Mouse (Mus musculus) heart, postnatal 0 days (tissue): ENCODE results near the gene Rbm25. TPM values are rescaled to one million over a fixed set of nuclear protein-coding genes. Genes with fewer than 3 reads are reported as not detected.
"Not testable (repeated sequence)": the region's sequence is repeated elsewhere in the genome, so short reads cannot be mapped to it uniquely, and the experiment has no call there.

Source experiments
- ATAC-seq: fragments of 200-750 bp; cut with Nextera tagmentation; 2 replicates; pipeline ENCODE4 v1.8.0; 2017; ENCODE audit warnings: low read depth, moderate number of reproducible peaks, moderate library complexity; ENCODE audit not compliant: insufficient read depth
- DNase-seq: peaks from one replicate; pipeline ENCODE4 v3.0.0-alpha.2; 2016; ENCODE audit warnings: low spot score
- H3K27ac ChIP-seq: fragments of 300-500 bp; sonication (generic); 2 replicates; pipeline ENCODE4 v1.5.1; 2014; ENCODE audit warnings: low read depth, mild to moderate bottlenecking
- H3K27me3 ChIP-seq: fragments of 300-500 bp; sonication (generic); 2 replicates; pipeline ENCODE4 v1.6.1; 2014; ENCODE audit warnings: low read length, mixed read lengths; ENCODE audit not compliant: control insufficient read depth, insufficient read depth
- H3K36me3 ChIP-seq: fragments of 300-500 bp; sonication (generic); replicated peaks from 2 replicates; pipeline ENCODE4 v1.6.1; 2014; ENCODE audit warnings: low read length, mixed read lengths; ENCODE audit not compliant: control insufficient read depth, insufficient read depth
- H3K4me1 ChIP-seq: fragments of 300-500 bp; sonication (generic); 2 replicates; pipeline ENCODE4 v1.6.1; 2014; ENCODE audit warnings: antibody characterized with exemption; ENCODE audit not compliant: control insufficient read depth, insufficient read depth
- H3K4me2 ChIP-seq: fragments of 300-500 bp; sonication (generic); 2 replicates; pipeline ENCODE4 v1.6.1; 2014; ENCODE audit warnings: low read depth, mild to moderate bottlenecking, low read length, moderate library complexity
- H3K4me3 ChIP-seq: fragments of 300-500 bp; sonication (generic); 2 replicates; pipeline ENCODE4 v1.5.1; 2014; ENCODE audit warnings: low read depth, low read length
- H3K9ac ChIP-seq: fragments of 300-500 bp; sonication (generic); replicated peaks from 2 replicates; pipeline ENCODE4 v1.6.1; 2014; ENCODE audit warnings: low read depth, low read length, mixed read lengths
- H3K9me3 ChIP-seq: fragments of 300-500 bp; sonication (generic); replicated peaks from 2 replicates; pipeline ENCODE4 v1.6.1; 2016; ENCODE audit warnings: low read length; ENCODE audit not compliant: control insufficient read depth
- CTCF ChIP-seq: IDR thresholded peaks from 2 replicates; pipeline ENCODE4 v1.5.1; 2016; ENCODE audit warnings: antibody characterized with exemption, control low read depth, low read depth
- EP300 ChIP-seq: IDR thresholded peaks from 2 replicates; pipeline ENCODE4 v1.6.1; 2016; ENCODE audit warnings: antibody characterized with exemption, low read depth
- WGBS: fragments of 180-500 bp; shearing (Covaris S2); extraction: QIAGEN DNeasy Blood & Tissue Kit; methylation state at CpG from one replicate; pipeline ENCODE4 v1.1.7; 2014; 5-methylcytosine and 5-hydroxymethylcytosine counted together
- polyA plus RNA-seq: library from polyadenylated mRNA; unstranded; fragments of >200 nt; fragmentation: Nextera tagmentation; extraction: Ambion mirVana; gene quantifications from 2 replicates; pipeline ENCODE4 v1.2.1, GENCODE M21; 2015
- total RNA-seq: library from RNA; depleted of rRNA; stranded (reverse); fragments of >200 nt; gene quantifications from 2 replicates; pipeline ENCODE4 v1.2.3, GENCODE M21; 2014; ENCODE audit warnings: low replicate concordance

The Rbm25 gene
- total and polyA plus RNA-seq, 2 experiments from 2014 or later, result 79.6 to 115 TPM

GRCm38 (mm10) chr12:83617261-83617660 is 13.8 kb upstream of the Rbm25 start:
- no peak overlapping the region for H3K4me3 ChIP-seq

GRCm38 (mm10) chr12:83618981-83619380 is 12.1 kb upstream of the Rbm25 start:
- H3K9ac ChIP-seq, result no peak overlapping the region

More at GRCm38 (mm10) chr12:83617261-83617660, 13.8 kb upstream of the Rbm25 start:
- DNase-seq (no peak), ATAC-seq (no peak)
- Histone ChIP-seq H3K9me3 (no peaks in the 10 kb centered on the region), H3K36me3 (no peaks in the 10 kb centered on the region), H3K4me2 (no peak overlapping the region), H3K9ac (no peak overlapping the region), H3K27me3 (no peaks in the 10 kb centered on the region), H3K4me1 (no peaks in the 10 kb centered on the region), H3K27ac (no peak overlapping the region)
- no peak for TF ChIP-seq CTCF
- no peak for TF ChIP-seq EP300
- 88% methylated on average over 5 of the region's 5 CpGs for WGBS

DNA sequence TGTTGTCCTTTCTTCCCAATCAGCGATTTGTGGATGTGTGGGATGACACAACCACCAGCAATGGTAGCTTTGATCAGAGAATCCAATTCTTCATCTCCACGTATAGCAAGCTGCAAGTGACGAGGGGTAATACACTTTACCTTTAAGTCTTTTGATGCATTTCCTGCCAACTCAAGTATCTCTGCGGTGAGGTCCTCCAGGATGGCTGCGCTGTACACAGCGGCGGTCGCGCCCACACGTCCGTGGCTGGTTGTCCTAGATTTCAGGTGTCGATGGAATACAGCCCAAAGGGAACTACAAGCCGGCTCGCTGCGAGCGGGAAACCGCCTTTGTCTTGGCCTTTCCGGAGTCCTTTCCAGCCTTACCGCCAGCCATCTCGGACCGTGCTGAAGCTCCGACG is 10.3 kb upstream of the Rbm25 start:
- H3K4me1 ChIP-seq, H3K27me3 ChIP-seq, DNase-seq, ATAC-seq, H3K36me3 ChIP-seq, H3K27ac ChIP-seq, H3K9ac ChIP-seq, H3K9me3 ChIP-seq: not testable (repeated sequence)
- Histone ChIP-seq H3K4me2 (peak overlapping the region; percentile 48), H3K4me3 (peak overlapping the region; percentile 15; the same call in 1 of the 2 replicates)
- 38% methylated on average over 21 of the region's 23 CpGs for WGBS

More at GRCm38 (mm10) chr12:83618981-83619380, 12.1 kb upstream of the Rbm25 start:
- Histone ChIP-seq H3K4me2 (no peak overlapping the region), H3K9me3 (no peaks in the 10 kb centered on the region), H3K27me3 (no peaks in the 10 kb centered on the region), H3K4me3 (no peak overlapping the region), H3K4me1 (no peaks in the 10 kb centered on the region), H3K27ac (no peak overlapping the region), H3K36me3 (no peaks in the 10 kb centered on the region)
- WGBS, result 66% methylated on average over 2 of the region's 2 CpGs
- TF ChIP-seq CTCF (no peak), EP300 (no peak)
- DNase-seq (no peak), ATAC-seq (no peak)

DNA sequence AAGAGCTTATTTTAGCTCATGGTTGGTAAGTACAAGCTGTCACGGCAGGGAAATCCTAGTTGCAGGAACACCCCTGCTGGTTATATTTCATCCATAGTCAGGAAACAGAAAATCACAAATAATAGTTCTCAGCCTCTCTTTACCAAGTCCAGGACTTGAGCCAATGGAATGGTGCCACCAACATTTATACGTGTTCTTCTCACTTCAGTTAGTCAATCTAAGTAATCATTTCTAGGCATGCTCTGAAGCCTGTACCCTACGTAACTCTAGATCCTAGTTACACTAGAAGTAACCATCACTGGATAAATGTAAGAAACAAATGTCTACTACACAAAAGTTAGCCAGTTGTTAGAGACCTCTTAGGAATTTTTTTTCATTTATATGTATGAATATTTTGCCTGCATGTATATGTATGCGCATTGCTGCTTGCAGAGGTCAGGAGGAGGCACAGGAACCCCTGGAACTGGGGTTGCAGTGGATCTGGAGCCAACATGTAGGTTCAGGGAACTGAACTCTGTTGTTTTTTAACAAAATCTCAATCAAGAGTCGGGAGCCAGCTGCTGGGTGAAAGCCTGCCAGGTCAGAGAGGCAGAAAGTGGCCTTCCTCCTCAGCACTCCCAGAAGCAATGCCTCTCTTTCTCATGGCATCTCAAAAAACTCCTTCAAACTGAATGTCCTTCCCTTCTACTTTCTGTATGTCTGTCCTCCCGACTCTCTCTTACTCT is 8.8 kb upstream of the Rbm25 start:
- no peak for DNase-seq
- ATAC-seq, result no peak
- no peaks in the 10 kb centered on the region for H3K4me1 ChIP-seq
- H3K27ac ChIP-seq, result no peak overlapping the region
- no peak overlapping the region for H3K9ac ChIP-seq
- H3K27me3 ChIP-seq, result no peaks in the 10 kb centered on the region
- no peak overlapping the region for H3K4me2 ChIP-seq
- no peak overlapping the region for H3K4me3 ChIP-seq
- no peaks in the 10 kb centered on the region for H3K9me3 ChIP-seq
- TF ChIP-seq CTCF, result no peak
- no peak for TF ChIP-seq EP300
- 70% methylated on average over 6 of the region's 6 CpGs for WGBS
- H3K36me3 ChIP-seq, result no peaks in the 10 kb centered on the region

GRCm38 (mm10) chr12:83624321-83624720 is 6.7 kb upstream of the Rbm25 start:
- H3K36me3 ChIP-seq, result no peaks in the 10 kb centered on the region
- H3K4me1 ChIP-seq, result no peaks in the 10 kb centered on the region
- H3K27me3 ChIP-seq, result no peaks in the 10 kb centered on the region
- H3K9ac ChIP-seq, result no peak overlapping the region
- WGBS, result 68% methylated on average over 1 of the region's 1 CpGs
- no peak for DNase-seq
- no peaks in the 10 kb centered on the region for H3K9me3 ChIP-seq
- H3K4me2 ChIP-seq, result no peak overlapping the region
- no peak for ATAC-seq
- no peak overlapping the region for H3K4me3 ChIP-seq
- no peak overlapping the region for H3K27ac ChIP-seq
- no peak for TF ChIP-seq EP300
